Mouse (Mus musculus): ENCODE measurements around the gene Coro2b.

- no peak for TF ChIP-seq CHD2 (IDR thresholded peaks at IDR 0.05; ENCODE audit: low read depth, low read length)
- no peak for TF ChIP-seq MAFK (IDR thresholded peaks at IDR 0.05; ENCODE audit: insufficient read depth, low read depth, low read length)
- no peak for TF ChIP-seq ZC3H11A (IDR thresholded peaks at IDR 0.05; ENCODE audit: borderline replicate concordance, low read depth, low read length)
- no peak for TF ChIP-seq HCFC1 (IDR thresholded peaks at IDR 0.05; ENCODE audit: borderline replicate concordance, insufficient read depth, low read length)
- TF ChIP-seq ZNF384 (IDR thresholded peaks at IDR 0.05; ENCODE audit: low read depth, low read length) = no peak
These were observed 135.3 kb downstream of the Coro2b start for GRCm38 (mm10) chr9:62401589-62401988.

All from ES-E14 (cell line).